Mouse (Mus musculus): ENCODE data around the gene Gzmm. TPM values are rescaled to one million over a fixed set of nuclear protein-coding genes. Genes with fewer than 3 reads are reported as not detected.

Gene Gzmm
- polyA plus RNA-seq, 1 experiment from 2014 or later = 0.46 TPM

GRCm38 (mm10) chr10:79669576-79670057 lies 19.2 kb upstream of the Gzmm start:
- H3K9me3 ChIP-seq = no peaks in the 10 kb centered on the region

GRCm38 (mm10) chr10:79670071-79670888 lies 18.5 kb upstream of the Gzmm start:
- WGBS = 36% methylated on average over 15 of the region's 15 CpGs

More at GRCm38 (mm10) chr10:79669576-79670057, 19.2 kb upstream of the Gzmm start:
- peaks cover 19% of the 10 kb centered on the region for H3K4me1 ChIP-seq
- under 1% methylated on average over 47 of the region's 47 CpGs for WGBS
- DNase-seq (ENCODE audit: low spot score) = peak; percentile 90
- peak overlapping the region; percentile 90 for H3K4me3 ChIP-seq
- H3K36me3 ChIP-seq = peaks cover 14% of the 10 kb centered on the region; the same call in 1 of the 2 replicates
- H3K27ac ChIP-seq = peak overlapping the region; percentile 94
- H3K27me3 ChIP-seq (ENCODE audit: insufficient read depth, poor library complexity, severe bottlenecking) = peaks cover 11% of the 10 kb centered on the region

GRCm38 (mm10) chr10:79671396-79672087 lies 17.3 kb upstream of the Gzmm start:
- WGBS = 83% methylated on average over 6 of the region's 6 CpGs
- H3K27me3 ChIP-seq (ENCODE audit: insufficient read depth, poor library complexity, severe bottlenecking) = no peaks in the 10 kb centered on the region
- peaks cover 32% of the 10 kb centered on the region for H3K4me1 ChIP-seq
- no peaks in the 10 kb centered on the region for H3K9me3 ChIP-seq
- no peak for DNase-seq (ENCODE audit: low spot score)
- H3K27ac ChIP-seq = no peak overlapping the region
- H3K36me3 ChIP-seq = peaks cover 16% of the 10 kb centered on the region; the same call in 1 of the 2 replicates
- no peak overlapping the region for H3K4me3 ChIP-seq

More at GRCm38 (mm10) chr10:79670071-79670888, 18.5 kb upstream of the Gzmm start:
- peaks cover 21% of the 10 kb centered on the region for H3K4me1 ChIP-seq
- H3K9me3 ChIP-seq = no peaks in the 10 kb centered on the region
- peaks cover 4% of the 10 kb centered on the region for H3K27me3 ChIP-seq (ENCODE audit: insufficient read depth, poor library complexity, severe bottlenecking)
- H3K36me3 ChIP-seq = peaks cover 14% of the 10 kb centered on the region; the same call in 1 of the 2 replicates
- peak overlapping the region; percentile 94 for H3K27ac ChIP-seq
- H3K4me3 ChIP-seq = peak overlapping the region; percentile 90
- no peak for DNase-seq (ENCODE audit: low spot score)

- Histone ChIP-seq H3K4me3 (no peak overlapping the region), H3K4me1 (peaks cover 32% of the 10 kb centered on the region), H3K9me3 (no peaks in the 10 kb centered on the region), H3K27ac (no peak overlapping the region), H3K36me3 (peaks cover 16% of the 10 kb centered on the region; the same call in 1 of the 2 replicates), H3K27me3 (ENCODE audit: insufficient read depth, poor library complexity, severe bottlenecking) (no peaks in the 10 kb centered on the region)
- 62% methylated on average over 3 of the region's 3 CpGs for WGBS
- no peak for DNase-seq (ENCODE audit: low spot score)
Observed at GRCm38 (mm10) chr10:79672088-79672455, 16.7 kb upstream of the Gzmm start.

- 83% methylated on average over 3 of the region's 3 CpGs for WGBS
- Histone ChIP-seq H3K27me3 (ENCODE audit: insufficient read depth, poor library complexity, severe bottlenecking) (no peaks in the 10 kb centered on the region), H3K36me3 (peaks cover 16% of the 10 kb centered on the region; the same call in 1 of the 2 replicates), H3K4me3 (no peak overlapping the region), H3K4me1 (peaks cover 32% of the 10 kb centered on the region), H3K27ac (no peak overlapping the region), H3K9me3 (no peaks in the 10 kb centered on the region)
- DNase-seq (ENCODE audit: low spot score) = no peak
Observed at GRCm38 (mm10) chr10:79673054-79673453, 15.8 kb upstream of the Gzmm start.

DNA sequence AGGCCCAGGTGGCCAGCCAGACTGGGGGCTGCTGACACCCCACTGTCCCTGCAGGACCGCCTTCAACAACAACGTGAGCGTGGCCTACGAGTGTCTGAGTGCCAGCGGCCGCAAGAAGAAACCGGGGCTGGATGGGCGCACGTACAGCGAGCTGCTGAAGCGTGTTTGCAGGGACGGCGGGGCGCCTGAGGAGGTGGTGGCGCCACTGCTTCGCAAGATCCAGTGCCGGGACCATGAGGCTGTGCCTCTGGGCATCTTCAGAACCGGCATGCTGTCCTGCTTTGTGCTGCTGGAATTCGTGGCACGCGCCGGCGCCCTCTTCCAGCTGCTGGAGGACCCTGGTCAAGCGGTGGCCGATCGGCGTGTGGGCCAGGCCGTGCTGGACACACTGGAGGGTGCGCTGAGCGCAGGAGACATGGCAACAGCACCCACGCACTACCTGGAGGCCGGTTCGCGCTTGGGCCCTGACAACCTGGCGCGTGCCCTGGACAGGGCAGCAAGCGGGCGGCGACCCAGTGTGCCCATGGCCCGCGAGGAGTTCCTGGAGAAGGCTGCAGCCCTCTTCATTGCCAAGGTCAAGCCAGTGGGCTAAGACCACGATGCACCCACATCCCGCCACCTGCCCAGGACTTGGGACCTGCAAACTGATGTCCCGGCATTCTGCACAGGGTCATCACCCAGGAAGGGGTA lies 13.3 kb upstream of the Gzmm start:
- no peak for DNase-seq (ENCODE audit: low spot score)
- H3K9me3 ChIP-seq = no peaks in the 10 kb centered on the region
- peaks cover 16% of the 10 kb centered on the region; the same call in 1 of the 2 replicates for H3K36me3 ChIP-seq
- H3K27me3 ChIP-seq (ENCODE audit: insufficient read depth, poor library complexity, severe bottlenecking) = no peaks in the 10 kb centered on the region; the same call in 1 of the 2 replicates
- peak overlapping the region; percentile 40 for H3K4me3 ChIP-seq
- H3K4me1 ChIP-seq = peaks cover 28% of the 10 kb centered on the region
- peak overlapping the region; percentile 64; the same call in 1 of the 2 replicates for H3K27ac ChIP-seq
- WGBS = 37% methylated on average over 44 of the region's 44 CpGs

DNA sequence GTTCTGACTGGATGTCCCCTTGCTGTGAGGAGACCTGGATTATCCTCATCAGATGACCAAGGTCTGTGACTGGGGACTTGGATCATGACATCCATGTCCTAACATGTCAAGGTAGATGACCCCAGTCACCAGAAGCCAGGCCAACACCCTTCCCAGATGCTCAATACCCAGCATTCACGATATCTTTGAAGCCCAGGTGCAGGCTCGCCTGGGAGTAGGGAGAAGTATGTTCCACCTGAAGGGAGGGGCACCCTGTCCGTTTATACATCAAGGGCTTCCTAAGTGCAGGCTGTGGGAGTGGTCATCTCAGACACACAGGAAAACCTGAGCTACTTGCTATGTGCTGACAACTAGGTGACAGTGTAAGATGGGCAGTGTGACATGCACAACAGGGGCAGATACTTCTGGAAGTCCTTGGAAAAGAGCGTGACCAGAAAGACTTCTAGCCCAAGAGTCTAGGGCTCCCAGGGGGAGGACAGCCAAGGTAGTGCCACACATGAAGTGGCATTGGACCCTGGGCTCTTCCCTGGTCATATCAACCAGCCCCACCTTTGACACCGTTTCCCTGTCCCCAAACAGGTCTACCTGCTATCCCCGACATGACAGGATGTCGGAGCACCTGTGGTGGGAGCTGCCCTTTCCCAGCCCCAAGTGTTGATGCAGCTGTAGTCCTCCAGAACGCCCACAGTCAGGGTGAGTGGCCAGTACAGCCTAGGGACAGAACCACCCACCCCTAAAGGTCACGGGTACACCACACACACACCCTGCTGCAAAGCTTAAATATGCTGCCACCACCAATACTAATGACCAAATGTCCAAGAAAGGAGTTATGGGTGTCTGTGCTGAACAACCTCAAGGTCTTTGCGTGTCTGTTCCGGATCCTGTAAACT lies 8.0 kb upstream of the Gzmm start:
- H3K9me3 ChIP-seq = no peaks in the 10 kb centered on the region
- H3K4me3 ChIP-seq = peak overlapping the region; percentile 85
- 33% methylated on average over 11 of the region's 11 CpGs for WGBS
- peak overlapping the region; percentile 90 for H3K27ac ChIP-seq
- peaks cover 23% of the 10 kb centered on the region for H3K36me3 ChIP-seq
- DNase-seq (ENCODE audit: low spot score) = peak; percentile 74
- no peaks in the 10 kb centered on the region; the same call in 1 of the 2 replicates for H3K27me3 ChIP-seq (ENCODE audit: insufficient read depth, poor library complexity, severe bottlenecking)
- H3K4me1 ChIP-seq = peaks cover 41% of the 10 kb centered on the region

DNA sequence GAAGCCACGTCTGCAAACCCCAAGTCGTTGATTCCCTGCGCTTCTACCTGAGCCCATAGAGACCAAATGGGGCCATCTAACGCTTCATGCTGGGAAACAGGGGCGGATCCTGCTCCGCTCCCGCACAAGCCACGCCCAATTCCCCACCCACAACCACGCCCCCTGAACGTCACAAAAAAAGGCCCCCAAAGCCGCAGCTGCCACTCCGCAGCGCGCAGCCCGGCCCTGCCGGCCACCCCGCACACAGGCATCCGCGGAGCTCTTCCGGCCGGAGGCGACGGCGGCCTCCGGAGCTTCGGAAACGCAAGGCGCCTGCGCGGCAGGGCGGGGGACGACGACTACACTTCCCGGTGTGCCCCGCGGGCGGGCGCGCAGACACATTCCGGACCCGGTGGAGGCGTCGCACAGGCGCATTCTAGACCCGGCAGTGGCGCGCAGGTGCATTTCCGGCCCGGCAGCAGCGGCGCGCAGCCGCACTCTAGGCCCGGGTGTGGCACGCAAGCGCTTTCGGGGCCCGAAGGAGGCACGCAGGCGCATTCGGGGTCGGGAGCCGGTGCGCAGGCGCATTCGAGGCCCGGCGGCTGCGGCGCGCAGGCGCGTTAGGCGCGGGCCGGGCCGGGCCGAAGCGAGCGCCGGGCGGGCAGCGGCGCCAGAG lies 7.1 kb upstream of the Gzmm start, which contains the start of gene Cdc34:
Cdc34 (plus strand) TSS at position 605 of the 655 bp plus-strand sequence.
- H3K4me1 ChIP-seq = peaks cover 44% of the 10 kb centered on the region
- peak within 1 kb of the TSS; percentile 90 for H3K27ac ChIP-seq
- H3K9me3 ChIP-seq = no peaks in the 10 kb centered on the region
- WGBS = under 1% methylated on average over 84 of the region's 84 CpGs
- DNase-seq (ENCODE audit: low spot score) = peak; percentile 99
- peak within 1 kb of the TSS; percentile 85 for H3K4me3 ChIP-seq
- H3K36me3 ChIP-seq = peaks cover 30% of the 10 kb centered on the region
- no peaks in the 10 kb centered on the region; the same call in 1 of the 2 replicates for H3K27me3 ChIP-seq (ENCODE audit: insufficient read depth, poor library complexity, severe bottlenecking)

GRCm38 (mm10) chr10:79682551-79682915 lies 6.3 kb upstream of the Gzmm start:
- H3K36me3 ChIP-seq = peaks cover 38% of the 10 kb centered on the region
- peak; percentile 84 for DNase-seq (ENCODE audit: low spot score)
- H3K27ac ChIP-seq = peak overlapping the region; percentile 90
- no peaks in the 10 kb centered on the region for H3K9me3 ChIP-seq
- peaks cover 49% of the 10 kb centered on the region for H3K4me1 ChIP-seq
- peak overlapping the region; percentile 85 for H3K4me3 ChIP-seq
- WGBS = under 1% methylated on average over 10 of the region's 10 CpGs
- no peaks in the 10 kb centered on the region; the same call in 1 of the 2 replicates for H3K27me3 ChIP-seq (ENCODE audit: insufficient read depth, poor library complexity, severe bottlenecking)

GRCm38 (mm10) chr10:79682916-79683582 lies 5.8 kb upstream of the Gzmm start:
- Histone ChIP-seq H3K36me3 (peaks cover 43% of the 10 kb centered on the region), H3K9me3 (no peaks in the 10 kb centered on the region), H3K27ac (peak overlapping the region; percentile 90), H3K4me3 (peak overlapping the region; percentile 85), H3K4me1 (peaks cover 49% of the 10 kb centered on the region), H3K27me3 (ENCODE audit: insufficient read depth, poor library complexity, severe bottlenecking) (no peaks in the 10 kb centered on the region; the same call in 1 of the 2 replicates)
- 10% methylated on average over 10 of the region's 10 CpGs for WGBS
- peak; percentile 89 for DNase-seq (ENCODE audit: low spot score)
